Mouse (Mus musculus) urinary bladder, postnatal 4 days (tissue): ENCODE data around the gene Tmem270.

ENCODE experiments used
- DNase-seq, 2 experiments: peaks; one replicate each; pipeline ENCODE4 v3.0.0; 2021 to 2022; ENCODE audit warnings: low spot score in 2 of 2

Gene Tmem270

DNA sequence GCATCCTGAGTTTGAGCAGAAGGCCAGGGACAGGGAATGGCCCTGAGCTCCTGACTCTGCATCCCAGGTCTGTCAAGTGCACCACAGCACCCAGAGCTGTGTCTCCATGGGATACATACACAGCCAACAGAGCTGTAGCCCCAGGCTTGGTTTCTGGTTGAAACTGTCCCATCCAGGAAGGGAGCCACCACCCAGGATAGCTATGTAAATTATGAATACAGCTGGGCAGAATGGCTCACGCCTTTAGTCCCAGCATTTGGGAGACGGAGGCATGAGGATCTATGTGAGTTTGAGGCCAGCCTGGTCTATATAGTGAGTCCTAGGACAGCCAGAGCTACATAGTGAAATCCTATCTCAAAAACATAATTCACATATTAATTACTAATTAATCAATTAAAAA, 23.5 kb upstream of the Tmem270 start:
- DNase-seq, result no peak

DNA sequence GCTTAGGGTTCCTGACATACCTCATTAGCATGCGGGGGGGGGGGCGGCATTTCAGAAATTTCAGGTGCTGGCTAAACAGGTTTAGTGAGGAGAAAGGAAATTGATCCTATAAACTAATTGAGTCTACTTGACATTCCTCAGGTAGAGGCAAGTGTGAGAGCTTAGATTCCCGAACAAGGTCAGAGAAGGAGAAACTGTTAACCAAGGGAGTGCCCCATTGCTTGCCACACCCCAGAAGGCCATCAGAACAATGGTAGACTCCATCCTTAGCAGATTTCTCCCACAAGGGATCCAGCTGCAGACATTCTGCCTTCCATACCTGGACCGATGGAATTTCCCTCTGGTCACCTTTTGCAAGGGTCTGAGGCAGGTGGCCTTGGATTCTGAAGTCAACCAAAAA, 20.2 kb upstream of the Tmem270 start:
- DNase-seq, result no peak

DNA sequence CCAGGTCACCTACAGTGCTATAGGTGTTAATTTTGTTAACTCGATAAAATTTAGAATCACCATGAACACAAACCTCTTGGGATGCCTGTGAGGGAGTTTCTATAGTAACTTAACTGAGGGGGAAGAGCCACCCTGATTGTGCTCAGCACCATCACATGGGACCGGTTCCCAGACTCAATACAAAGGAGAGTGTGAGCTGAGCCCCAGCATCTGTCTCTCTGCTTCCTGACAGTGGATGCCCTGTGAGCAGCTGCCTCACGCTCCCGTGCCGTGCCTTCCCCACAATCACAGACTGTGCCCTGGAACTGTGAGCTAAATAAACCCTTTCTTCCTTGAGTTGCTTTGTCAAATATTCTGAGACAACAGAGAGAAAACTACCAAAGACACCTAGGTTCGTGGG, 16.6 kb upstream of the Tmem270 start:
- no peak for DNase-seq

GRCm38 (mm10) chr5:134921106-134921505, 14.6 kb upstream of the Tmem270 start:
- DNase-seq, result no peak

- no peak for DNase-seq
These were observed 13.7 kb upstream of the Tmem270 start for GRCm38 (mm10) chr5:134920106-134920687.

DNA sequence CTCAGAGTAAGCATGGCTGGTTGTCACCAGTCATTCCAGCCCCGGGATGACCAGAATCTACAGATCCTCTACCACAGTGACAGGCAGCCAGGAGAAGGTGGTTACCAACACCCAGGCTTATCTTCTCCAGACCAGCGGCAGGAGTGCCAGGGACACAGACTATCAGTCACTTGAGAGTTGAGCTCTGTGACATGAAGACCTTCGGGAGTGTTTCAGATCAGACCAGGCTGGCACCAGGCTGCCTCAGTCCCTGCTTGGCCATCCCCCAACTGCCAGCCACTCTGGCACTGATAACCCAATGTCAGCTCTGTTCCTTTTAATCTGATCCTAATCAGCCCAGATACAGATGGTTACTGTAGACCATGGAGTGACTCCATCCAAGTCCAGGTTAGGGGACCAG, 12.6 kb upstream of the Tmem270 start:
- no peak for DNase-seq

- DNase-seq, result peak; percentile 67 to 78
These were observed 11.7 kb upstream of the Tmem270 start for GRCm38 (mm10) chr5:134918071-134918832.

GRCm38 (mm10) chr5:134915311-134915710, 8.8 kb upstream of the Tmem270 start, which contains the start of gene Cldn13:
Gene Cldn13 (minus strand): TSS chr5:134915526.
- DNase-seq, result no peak

GRCm38 (mm10) chr5:134914510-134914909, 8.0 kb upstream of the Tmem270 start:
- DNase-seq, result no peak

GRCm38 (mm10) chr5:134913753-134914152, 7.2 kb upstream of the Tmem270 start:
- DNase-seq, result no peak

DNA sequence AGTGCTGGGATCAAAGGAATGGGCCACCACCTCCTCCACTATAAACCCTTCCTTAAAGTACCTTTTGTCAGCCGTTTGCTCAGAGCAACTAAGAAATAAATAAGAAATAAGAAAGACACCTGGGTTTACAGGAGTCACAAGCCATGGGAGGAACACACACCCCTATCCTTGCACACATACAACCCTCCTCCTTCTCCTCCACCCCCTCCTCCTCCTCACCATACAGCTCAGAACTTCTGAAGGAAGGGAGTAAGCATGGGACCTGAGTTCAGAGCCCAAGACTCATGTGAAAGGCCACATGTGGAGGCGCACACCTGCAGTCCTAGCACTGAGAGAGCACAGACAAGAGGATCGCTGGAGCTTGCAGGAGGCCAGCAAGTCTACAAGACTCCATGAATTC, 6.8 kb upstream of the Tmem270 start:
- no peak for DNase-seq

DNA sequence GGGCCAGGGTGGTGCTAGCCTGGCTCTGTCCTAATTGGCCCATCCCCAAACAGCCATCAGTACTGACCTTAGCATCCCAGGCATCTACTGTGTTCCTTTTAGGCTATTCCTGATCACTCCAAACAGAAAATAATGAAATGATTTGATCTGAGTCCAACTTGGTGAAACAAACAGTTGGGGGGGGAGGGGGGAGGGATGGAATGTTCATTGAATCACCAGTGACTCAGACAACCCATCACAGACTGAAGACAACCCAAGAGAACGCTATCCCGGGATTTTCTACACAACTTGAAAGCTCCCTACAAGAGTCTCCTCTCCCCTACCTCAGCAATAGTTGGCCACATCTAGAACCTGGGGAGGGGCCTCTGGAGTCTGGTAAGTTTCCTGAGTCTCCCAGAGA, 5.4 kb upstream of the Tmem270 start:
- no peak for DNase-seq

- DNase-seq, result peak; percentile 89 to 97
These were observed 602 bp upstream of the Tmem270 start for GRCm38 (mm10) chr5:134907135-134907534.

GRCm38 (mm10) chr5:134901644-134902027, 4.9 kb downstream of the Tmem270 start:
- DNase-seq, result no peak

DNA sequence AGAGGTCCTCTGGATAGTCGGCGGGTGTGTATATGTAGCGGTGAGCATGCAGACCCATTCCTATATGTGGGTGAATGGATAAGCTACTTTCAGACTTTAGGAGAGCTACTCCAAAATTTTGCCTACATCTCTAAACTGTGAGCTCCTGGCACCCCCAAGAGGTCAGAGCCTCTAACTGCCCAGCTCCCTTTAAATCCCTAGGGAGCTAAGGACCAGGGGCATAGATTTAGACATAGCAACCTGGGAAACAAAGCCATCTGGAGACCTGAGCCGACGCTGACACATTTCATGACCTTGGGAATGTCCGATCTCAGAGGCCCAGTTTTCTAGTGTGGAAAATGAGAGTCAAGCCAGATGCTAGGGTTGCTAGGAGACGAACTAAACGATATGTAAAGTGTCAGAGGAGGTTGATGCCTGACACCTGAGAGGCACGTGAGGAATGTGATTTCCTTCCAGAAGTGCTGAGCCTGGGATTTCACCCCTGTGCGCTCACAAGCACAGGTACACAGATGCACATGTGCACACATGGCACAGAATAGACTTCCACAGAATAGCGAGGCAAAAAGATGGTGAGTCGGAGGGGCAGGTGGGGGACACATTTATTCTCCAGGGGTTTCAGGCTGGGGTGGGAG, 5.4 kb downstream of the Tmem270 start:
- DNase-seq, result no peak

DNA sequence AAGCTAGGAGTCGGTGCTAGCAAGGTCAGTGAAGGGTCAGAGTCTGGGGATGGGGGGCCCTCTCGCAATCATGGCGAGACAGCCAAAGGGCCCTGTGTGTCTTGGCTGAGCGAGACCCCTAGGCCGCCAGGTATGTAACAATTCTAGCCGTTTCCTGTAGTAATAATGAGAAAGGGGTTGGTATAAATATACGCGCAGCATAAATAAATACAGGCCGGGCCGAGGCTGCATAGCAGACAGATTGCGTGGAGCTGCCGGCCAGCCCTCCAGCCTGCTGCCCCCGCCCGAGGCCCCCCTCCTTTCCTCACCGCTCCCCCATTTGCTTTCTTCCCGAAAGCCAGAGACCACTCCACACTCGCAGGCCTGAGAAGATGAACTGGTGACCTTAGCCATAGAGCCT, 8.9 kb downstream of the Tmem270 start:
- DNase-seq, result no peak

- no peak for DNase-seq
These were observed 9.6 kb downstream of the Tmem270 start for GRCm38 (mm10) chr5:134896965-134897364.

- DNase-seq, result peak; percentile 69 to 73
These were observed 11.2 kb downstream of the Tmem270 start for GRCm38 (mm10) chr5:134895291-134895690.

DNA sequence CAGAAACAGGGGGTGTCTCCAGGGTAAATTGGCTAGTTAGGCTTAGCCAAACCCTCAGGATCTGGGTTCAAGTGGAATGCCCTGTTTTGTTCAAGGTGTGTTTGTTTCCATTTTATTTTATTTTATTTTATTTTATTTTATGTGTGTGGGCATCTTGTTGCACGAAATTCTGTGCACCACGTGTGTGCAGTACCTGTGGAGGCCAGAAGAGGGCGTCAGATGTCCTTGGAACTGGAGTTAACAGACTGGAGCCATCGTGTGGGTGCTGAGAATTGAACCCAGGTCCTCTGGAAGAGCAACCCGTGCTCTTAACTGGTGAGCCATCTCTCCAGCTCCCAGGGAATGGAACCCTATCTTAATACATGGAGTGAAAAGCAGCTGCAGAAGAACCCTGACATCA, 13.8 kb downstream of the Tmem270 start:
- DNase-seq, result no peak

- DNase-seq, result no peak
These were observed 15.0 kb downstream of the Tmem270 start for GRCm38 (mm10) chr5:134891552-134891951.

- DNase-seq, result no peak
These were observed 15.9 kb downstream of the Tmem270 start for GRCm38 (mm10) chr5:134890601-134891054.

DNA sequence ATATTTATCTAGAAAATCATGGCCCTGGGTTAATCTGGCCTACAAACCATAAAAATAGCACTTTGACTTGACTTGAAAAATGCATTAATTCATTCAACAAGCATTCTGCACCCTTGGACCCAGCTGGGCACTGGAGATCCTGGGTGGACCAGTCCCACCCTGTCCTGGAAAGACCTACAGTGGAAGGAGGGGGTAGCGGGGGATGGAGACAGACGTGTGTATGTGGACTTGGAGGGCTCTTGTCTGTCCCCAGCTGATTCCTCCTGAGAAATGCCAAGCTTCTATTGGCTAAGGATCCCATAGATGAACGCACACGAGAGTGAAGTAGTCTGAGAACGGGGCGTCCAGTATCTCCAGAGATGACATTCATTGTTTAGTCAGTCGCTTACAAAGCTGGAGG, 18.0 kb downstream of the Tmem270 start:
- DNase-seq, result no peak
